ENCODE assay signal across 7 mouse cellular contexts in the genomic region with DNA sequence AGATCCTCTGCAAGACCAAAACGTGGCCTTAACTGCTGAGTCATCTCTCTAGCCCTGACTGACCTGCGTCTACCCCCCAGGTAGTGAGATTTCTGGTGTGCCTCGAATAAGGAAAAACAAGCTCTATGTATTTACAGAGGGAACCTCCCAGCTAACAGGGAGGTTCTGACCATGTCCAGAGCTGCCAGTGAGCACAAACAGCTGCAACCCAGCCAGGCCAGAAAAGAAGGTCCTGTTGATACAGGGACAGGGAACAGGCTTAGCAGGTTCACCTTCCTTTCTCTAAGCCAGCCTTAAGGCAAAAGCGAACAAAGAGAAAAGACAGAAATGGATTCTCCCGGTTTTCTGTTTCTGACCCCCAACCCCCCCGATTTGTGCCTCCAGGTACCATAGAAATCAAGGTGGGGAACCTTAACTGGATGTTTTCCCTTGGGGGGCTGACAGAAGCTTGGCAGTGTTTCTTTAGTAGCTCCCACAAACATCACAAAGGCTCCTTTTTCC. TPM values are rescaled to one million over a fixed set of nuclear protein-coding genes. Genes with fewer than 3 reads are reported as not detected.
DNase-seq lines count a peak whose midpoint lies in the region; ATAC-seq and TF ChIP-seq lines count a peak whose summit lies in the region.
"Not testable (repeated sequence)": the region's sequence is repeated elsewhere in the genome, so short reads cannot be mapped to it uniquely, and the experiment has no call there.

No protein-coding gene starts in this region.

- H3K4me3 ChIP-seq in embryonic facial prominence, embryonic 10.5 days; kidney, embryonic 16.5 days (ENCODE audit: low read length); lung, postnatal 0 days (ENCODE audit: low read depth, low read length); stomach, embryonic 15.5 days (replicated peaks): not testable (repeated sequence)

- 46% methylated on average over 6 of the region's 6 CpGs for WGBS in embryonic facial prominence, embryonic 10.5 days
- 50% methylated on average over 6 of the region's 6 CpGs for WGBS in kidney, embryonic 16.5 days
- 36% methylated on average over 6 of the region's 6 CpGs for WGBS in lung, postnatal 0 days
- WGBS in stomach, embryonic 15.5 days = 38% methylated on average over 6 of the region's 6 CpGs

- not testable (repeated sequence) for H3K27me3 ChIP-seq in embryonic facial prominence, embryonic 10.5 days (replicated peaks; ENCODE audit: low read depth, poor library complexity, severe bottlenecking); kidney, embryonic 16.5 days (ENCODE audit: insufficient read depth, low read length); lung, postnatal 0 days (replicated peaks; ENCODE audit: insufficient read depth, low read length); stomach, embryonic 15.5 days (replicated peaks)

- H3K36me3 ChIP-seq in embryonic facial prominence, embryonic 10.5 days (replicated peaks); kidney, embryonic 16.5 days (ENCODE audit: insufficient read depth, low read length); lung, postnatal 0 days (ENCODE audit: insufficient read depth, low read length); stomach, embryonic 15.5 days: not testable (repeated sequence)

- not testable (repeated sequence) for H3K4me2 ChIP-seq in kidney, embryonic 16.5 days (replicated peaks; ENCODE audit: low read depth, low read length); lung, postnatal 0 days (replicated peaks; ENCODE audit: low read depth, low read length); stomach, embryonic 15.5 days

- peak; percentile 21; the same call in 1 of the 2 replicates for ATAC-seq in kidney, embryonic 16.5 days (ENCODE audit: low FRiP score, low TSS enrichment)
- peak; percentile 32; the same call in 1 of the 2 replicates for ATAC-seq in lung, postnatal 0 days
- peak; percentile 87 for ATAC-seq in stomach, embryonic 15.5 days (ENCODE audit: insufficient read depth, low FRiP score, low read depth)

- H3K9me3 ChIP-seq in embryonic facial prominence, embryonic 10.5 days; kidney, embryonic 16.5 days (ENCODE audit: low read length); lung, postnatal 0 days (ENCODE audit: low read length); stomach, embryonic 15.5 days: not testable (repeated sequence)

- not testable (repeated sequence) for TF ChIP-seq CTCF in lung, postnatal 0 days (IDR thresholded peaks at IDR 0.05)

- not testable (repeated sequence) for H3K9ac ChIP-seq in kidney, embryonic 16.5 days (replicated peaks; ENCODE audit: low read length); lung, postnatal 0 days (replicated peaks; ENCODE audit: low read depth); stomach, embryonic 15.5 days

- DNase-seq in R1 (ENCODE audit: low read depth, low spot score) = peak; percentile 43
- peak; percentile 11 for DNase-seq in embryonic facial prominence, embryonic 10.5 days (ENCODE audit: low spot score)
- DNase-seq in gonadal fat pad, adult 2 months (ENCODE audit: low read depth) = peak; percentile 20
- peak; percentile 13 for DNase-seq in lung, postnatal 0 days (ENCODE audit: low spot score)
- DNase-seq in urinary bladder, postnatal 14 days (ENCODE audit: low spot score) = peak; percentile 39

- H3K4me1 ChIP-seq in embryonic facial prominence, embryonic 10.5 days; kidney, embryonic 16.5 days (ENCODE audit: insufficient read depth, low read length); lung, postnatal 0 days (ENCODE audit: insufficient read depth, low read depth, low read length); stomach, embryonic 15.5 days: not testable (repeated sequence)

- not testable (repeated sequence) for H3K27ac ChIP-seq in embryonic facial prominence, embryonic 10.5 days (replicated peaks); kidney, embryonic 16.5 days (ENCODE audit: low read length); lung, postnatal 0 days (ENCODE audit: low read length); stomach, embryonic 15.5 days

- TF ChIP-seq EP300 in lung, postnatal 0 days (IDR thresholded peaks at IDR 0.05) = not testable (repeated sequence)

RNA-seq across cellular contexts. Expression of a gene that starts 19.1 kb away (rescaled TPM):
- 495 TPM in 2 replicates for polyA plus RNA-seq in embryonic facial prominence, embryonic 10.5 days (2016; fragmentation: Nextera tagmentation; extraction: Ambion mirVana)
- polyA plus RNA-seq in gonadal fat pad, adult 2 months (2012; rRNA removed) = 209 and 258 TPM in 2 replicates
- polyA plus RNA-seq in kidney, embryonic 16.5 days (2015; fragmentation: Nextera tagmentation; extraction: Ambion mirVana) = 414 and 449 TPM in 2 replicates
- polyA plus RNA-seq in lung, postnatal 0 days (2015; fragmentation: Nextera tagmentation; extraction: Ambion mirVana) = 537 and 571 TPM in 2 replicates
- polyA plus RNA-seq in stomach, embryonic 15.5 days (2015; fragmentation: Nextera tagmentation; extraction: Ambion mirVana) = 461 and 518 TPM in 2 replicates

Comparison
In these comparisons a context has a peak if more than half of its experiments do, and no peak if none do; other contexts are left out.
1. ATAC-seq: peak in every context shown above with its lines; median percentile 87 in stomach, embryonic 15.5 days; 32 in lung, postnatal 0 days; 21 in kidney, embryonic 16.5 days.